Mouse (Mus musculus): Measurements from ENCODE around the gene Vmn1r1. TPM values are rescaled to one million over a fixed set of nuclear protein-coding genes. Genes with fewer than 3 reads are reported as not detected.

Vmn1r1 gene
- polyA plus RNA-seq, 1 experiment from 2014 or later, result not detected

GRCm38 (mm10) chr1:182159575-182159974 lies 4.7 kb downstream of the Vmn1r1 start:
- H3K9ac ChIP-seq (replicated peaks), result no peak overlapping the region
- H3K36me3 ChIP-seq, result no peaks in the 10 kb centered on the region
- H3K9me3 ChIP-seq (replicated peaks), result no peaks in the 10 kb centered on the region
- no peak overlapping the region for H3K27ac ChIP-seq (replicated peaks)
- ATAC-seq (ENCODE audit: low FRiP score), result no peak
- peaks cover 5% of the 10 kb centered on the region; the same call in 1 of the 2 replicates for H3K4me1 ChIP-seq
- 78% methylated on average over 3 of the region's 3 CpGs for WGBS
- no peak overlapping the region for H3K4me2 ChIP-seq
- no peaks in the 10 kb centered on the region for H3K27me3 ChIP-seq (replicated peaks)
- H3K4me3 ChIP-seq (replicated peaks), result no peak overlapping the region

- peaks cover 5% of the 10 kb centered on the region; the same call in 1 of the 2 replicates for H3K4me1 ChIP-seq
- H3K4me3 ChIP-seq (replicated peaks), result no peak overlapping the region
- no peaks in the 10 kb centered on the region for H3K36me3 ChIP-seq
- no peak overlapping the region for H3K9ac ChIP-seq (replicated peaks)
- no peak overlapping the region for H3K4me2 ChIP-seq
- WGBS, result 50% methylated on average over 4 of the region's 4 CpGs
- no peaks in the 10 kb centered on the region for H3K27me3 ChIP-seq (replicated peaks)
- no peaks in the 10 kb centered on the region for H3K9me3 ChIP-seq (replicated peaks)
- no peak overlapping the region for H3K27ac ChIP-seq (replicated peaks)
- ATAC-seq (ENCODE audit: low FRiP score), result no peak
Observed at GRCm38 (mm10) chr1:182157734-182158133, 6.6 kb downstream of the Vmn1r1 start.

- no peak for ATAC-seq (ENCODE audit: low FRiP score)
- Histone ChIP-seq H3K36me3 (no peaks in the 10 kb centered on the region), H3K27me3 (replicated peaks) (no peaks in the 10 kb centered on the region), H3K4me2 (no peak overlapping the region), H3K4me3 (replicated peaks) (no peak overlapping the region), H3K9me3 (replicated peaks) (no peaks in the 10 kb centered on the region), H3K9ac (replicated peaks) (no peak overlapping the region), H3K4me1 (no peaks in the 10 kb centered on the region), H3K27ac (replicated peaks) (no peak overlapping the region)
- 92% methylated on average over 2 of the region's 2 CpGs for WGBS
Observed at GRCm38 (mm10) chr1:182149966-182150365, 14.3 kb downstream of the Vmn1r1 start.

- no peaks in the 10 kb centered on the region for H3K4me1 ChIP-seq
- H3K4me3 ChIP-seq (replicated peaks), result no peak overlapping the region
- H3K27ac ChIP-seq (replicated peaks), result no peak overlapping the region
- no peak for ATAC-seq (ENCODE audit: low FRiP score)
- H3K36me3 ChIP-seq, result no peaks in the 10 kb centered on the region
- H3K4me2 ChIP-seq, result no peak overlapping the region
- H3K9me3 ChIP-seq (replicated peaks), result no peaks in the 10 kb centered on the region
- no peak overlapping the region for H3K9ac ChIP-seq (replicated peaks)
- 82% methylated on average over 7 of the region's 7 CpGs for WGBS
- H3K27me3 ChIP-seq (replicated peaks), result no peaks in the 10 kb centered on the region
Observed at GRCm38 (mm10) chr1:182148864-182149514, 15.3 kb downstream of the Vmn1r1 start.

- no peak overlapping the region for H3K4me2 ChIP-seq
- H3K4me1 ChIP-seq, result no peaks in the 10 kb centered on the region
- no peak overlapping the region for H3K27ac ChIP-seq (replicated peaks)
- H3K9ac ChIP-seq (replicated peaks), result no peak overlapping the region
- no peaks in the 10 kb centered on the region for H3K36me3 ChIP-seq
- H3K27me3 ChIP-seq (replicated peaks), result no peaks in the 10 kb centered on the region
- no peak overlapping the region for H3K4me3 ChIP-seq (replicated peaks)
- no peaks in the 10 kb centered on the region for H3K9me3 ChIP-seq (replicated peaks)
- 61% methylated on average over 5 of the region's 5 CpGs for WGBS
- ATAC-seq (ENCODE audit: low FRiP score), result no peak
Observed at GRCm38 (mm10) chr1:182145546-182145945, 18.7 kb downstream of the Vmn1r1 start.

- Histone ChIP-seq H3K4me1 (peaks cover 5% of the 10 kb centered on the region), H3K9ac (replicated peaks) (no peak overlapping the region), H3K4me2 (no peak overlapping the region), H3K36me3 (no peaks in the 10 kb centered on the region), H3K4me3 (replicated peaks) (no peak overlapping the region), H3K27me3 (replicated peaks) (0 out of 2 replicates have a peak, but pooled peaks cover 2% of the 10 kb centered on the region), H3K27ac (replicated peaks) (no peak overlapping the region), H3K9me3 (replicated peaks) (no peaks in the 10 kb centered on the region)
- WGBS, result 80% methylated on average over 8 of the region's 8 CpGs
- ATAC-seq (ENCODE audit: low FRiP score), result no peak
Observed at GRCm38 (mm10) chr1:182143288-182143687, 21.0 kb downstream of the Vmn1r1 start.

- WGBS, result 96% methylated on average over 13 of the region's 13 CpGs
Observed at GRCm38 (mm10) chr1:182142725-182143124, 21.6 kb downstream of the Vmn1r1 start.

GRCm38 (mm10) chr1:182140370-182140769 lies 23.9 kb downstream of the Vmn1r1 start:
- Histone ChIP-seq H3K36me3 (no peaks in the 10 kb centered on the region), H3K4me3 (replicated peaks) (no peak overlapping the region), H3K27me3 (replicated peaks) (0 out of 2 replicates have a peak, but pooled peaks cover 2% of the 10 kb centered on the region), H3K9me3 (replicated peaks) (no peaks in the 10 kb centered on the region), H3K27ac (replicated peaks) (no peak overlapping the region), H3K9ac (replicated peaks) (no peak overlapping the region), H3K4me1 (peaks cover 5% of the 10 kb centered on the region), H3K4me2 (peak overlapping the region; percentile 40)
- 2% methylated on average over 6 of the region's 6 CpGs for WGBS
- peak; percentile 83 for ATAC-seq (ENCODE audit: low FRiP score)

More at GRCm38 (mm10) chr1:182142725-182143124, 21.6 kb downstream of the Vmn1r1 start:
- Histone ChIP-seq H3K4me1 (peaks cover 5% of the 10 kb centered on the region), H3K4me3 (replicated peaks) (no peak overlapping the region), H3K4me2 (no peak overlapping the region), H3K9me3 (replicated peaks) (no peaks in the 10 kb centered on the region), H3K27me3 (replicated peaks) (0 out of 2 replicates have a peak, but pooled peaks cover 2% of the 10 kb centered on the region), H3K27ac (replicated peaks) (no peak overlapping the region), H3K9ac (replicated peaks) (no peak overlapping the region), H3K36me3 (no peaks in the 10 kb centered on the region)
- ATAC-seq (ENCODE audit: low FRiP score), result no peak

- peaks cover 5% of the 10 kb centered on the region for H3K4me1 ChIP-seq
- H3K4me2 ChIP-seq, result peak overlapping the region; percentile 40
- H3K27ac ChIP-seq (replicated peaks), result no peak overlapping the region
- no peaks in the 10 kb centered on the region for H3K9me3 ChIP-seq (replicated peaks)
- H3K4me3 ChIP-seq (replicated peaks), result no peak overlapping the region
- 0 out of 2 replicates have a peak, but pooled peaks cover 2% of the 10 kb centered on the region for H3K27me3 ChIP-seq (replicated peaks)
- WGBS, result 34% methylated on average over 9 of the region's 9 CpGs
- H3K9ac ChIP-seq (replicated peaks), result no peak overlapping the region
- H3K36me3 ChIP-seq, result no peaks in the 10 kb centered on the region
- ATAC-seq (ENCODE audit: low FRiP score), result peak; percentile 23; the same call in 1 of the 2 replicates
Observed at GRCm38 (mm10) chr1:182139937-182140336, 24.3 kb downstream of the Vmn1r1 start.

- H3K4me2 ChIP-seq, result no peak overlapping the region
- no peak for ATAC-seq (ENCODE audit: low FRiP score)
- H3K27ac ChIP-seq (replicated peaks), result no peak overlapping the region
- H3K4me3 ChIP-seq (replicated peaks), result no peak overlapping the region
- H3K9ac ChIP-seq (replicated peaks), result no peak overlapping the region
- H3K9me3 ChIP-seq (replicated peaks), result no peaks in the 10 kb centered on the region
- H3K27me3 ChIP-seq (replicated peaks), result 0 out of 2 replicates have a peak, but pooled peaks cover 2% of the 10 kb centered on the region
- 63% methylated on average over 8 of the region's 8 CpGs for WGBS
- H3K4me1 ChIP-seq, result peaks cover 5% of the 10 kb centered on the region
- no peaks in the 10 kb centered on the region for H3K36me3 ChIP-seq
Observed at GRCm38 (mm10) chr1:182138172-182138571, 26.1 kb downstream of the Vmn1r1 start.

- Histone ChIP-seq H3K27ac (replicated peaks) (no peak overlapping the region), H3K9me3 (replicated peaks) (no peaks in the 10 kb centered on the region), H3K4me3 (replicated peaks) (no peak overlapping the region), H3K9ac (replicated peaks) (no peak overlapping the region), H3K27me3 (replicated peaks) (0 out of 2 replicates have a peak, but pooled peaks cover 2% of the 10 kb centered on the region), H3K4me2 (no peak overlapping the region), H3K4me1 (peaks cover 5% of the 10 kb centered on the region), H3K36me3 (peaks cover 3% of the 10 kb centered on the region)
- 54% methylated on average over 28 of the region's 28 CpGs for WGBS
- ATAC-seq (ENCODE audit: low FRiP score), result no peak
Observed at GRCm38 (mm10) chr1:182137204-182138125, 26.8 kb downstream of the Vmn1r1 start.
